ENCODE assay signal across 17 mouse cellular contexts in genomic region chr1:183210115-183210514, GRCm38 (mm10).
"Had no signal": no experiment of that assay in that cellular context is flagged by ENCODE, and none has a peak within 500 bp of the region (broad histone marks: within the 10 kb centered on the region; RNA-seq: fewer than 3 reads in every experiment).

No protein-coding gene starts in this region.

- H3K4me2 ChIP-seq: liver, embryonic 13.5 days; liver, embryonic 15.5 days; lung, embryonic 15.5 days; midbrain, embryonic 11.5 days; midbrain, embryonic 13.5 days; midbrain, embryonic 15.5 days; neural tube, embryonic 12.5 days had no signal

- H3K9me3 ChIP-seq: liver, embryonic 13.5 days; liver, embryonic 15.5 days; lung, embryonic 15.5 days; megakaryocyte, embryonic 14.5 days; midbrain, embryonic 13.5 days; midbrain, embryonic 15.5 days; neural tube, embryonic 12.5 days had no signal

- H3K27ac ChIP-seq: liver, embryonic 13.5 days; liver, embryonic 15.5 days; lung, embryonic 15.5 days; macrophage; midbrain, embryonic 13.5 days; midbrain, embryonic 15.5 days; neural tube, embryonic 12.5 days had no signal

- H3K4me1 ChIP-seq: lung, embryonic 15.5 days; neural tube, embryonic 12.5 days had no signal

- DNase-seq: liver, embryonic 13.5 days; liver, postnatal 0 days; lung, adult 2 months; lung, postnatal 10 days; right cerebral cortex, postnatal 25 days; spleen, adult 18-20 months; thymus, adult 2 months; thymus, postnatal 25 days; thymus, postnatal 4 days had no signal

- ATAC-seq: liver, postnatal 0 days; midbrain, embryonic 13.5 days; midbrain, embryonic 15.5 days had no signal

- H3K27me3 ChIP-seq: liver, embryonic 13.5 days; liver, embryonic 15.5 days; lung, embryonic 15.5 days; megakaryocyte, embryonic 14.5 days; midbrain, embryonic 13.5 days; midbrain, embryonic 15.5 days; neural tube, embryonic 12.5 days had no signal

- H3K36me3 ChIP-seq: liver, embryonic 13.5 days; liver, embryonic 15.5 days; lung, embryonic 15.5 days; midbrain, embryonic 13.5 days; midbrain, embryonic 15.5 days; neural tube, embryonic 12.5 days had no signal

- H3K4me3 ChIP-seq: liver, embryonic 13.5 days; liver, embryonic 15.5 days; lung, embryonic 15.5 days; megakaryocyte, embryonic 14.5 days; midbrain, embryonic 13.5 days; midbrain, embryonic 15.5 days; neural tube, embryonic 12.5 days had no signal

- H3K9ac ChIP-seq: liver, embryonic 13.5 days; liver, embryonic 15.5 days; liver, postnatal 0 days; lung, embryonic 15.5 days; midbrain, embryonic 13.5 days; midbrain, embryonic 15.5 days; neural tube, embryonic 12.5 days had no signal
